Mouse (Mus musculus) lung, embryonic 14.5 days (tissue): ENCODE results near the gene Rtn1. TPM values are rescaled to one million over a fixed set of nuclear protein-coding genes. Genes with fewer than 3 reads are reported as not detected.

Experiments
- ATAC-seq: fragments of 200-750 bp; cut with Nextera tagmentation; 2 replicates; pipeline ENCODE4 v1.8.0; 2017; ENCODE audit warnings: mild to moderate bottlenecking, moderate TSS enrichment, moderate library complexity; ENCODE audit not compliant: insufficient read depth
- DNase-seq: peaks from one replicate; pipeline ENCODE4 v3.0.0-alpha.2; 2015
- H3K27ac ChIP-seq: fragments of 300-500 bp; sonication (generic); 2 replicates; pipeline ENCODE4 v1.5.1; 2014; ENCODE audit warnings: low read depth, mild to moderate bottlenecking, moderate library complexity
- H3K27me3 ChIP-seq: fragments of 300-500 bp; sonication (generic); 2 replicates; pipeline ENCODE4 v1.6.1; 2014; ENCODE audit warnings: low read length, control low read depth; ENCODE audit not compliant: insufficient read depth
- H3K36me3 ChIP-seq: fragments of 300-500 bp; sonication (generic); 2 replicates; pipeline ENCODE4 v1.6.1; 2014; ENCODE audit warnings: control low read depth; ENCODE audit not compliant: insufficient read depth
- H3K4me1 ChIP-seq: fragments of 300-500 bp; sonication (generic); 2 replicates; pipeline ENCODE4 v1.6.1; 2014; ENCODE audit warnings: antibody characterized with exemption, control low read depth; ENCODE audit not compliant: insufficient read depth
- H3K4me2 ChIP-seq: fragments of 300-500 bp; sonication (generic); 2 replicates; pipeline ENCODE4 v1.6.1; 2014; ENCODE audit warnings: mild to moderate bottlenecking
- H3K4me3 ChIP-seq: fragments of 300-500 bp; sonication (generic); 2 replicates; pipeline ENCODE4 v1.5.1; 2014; ENCODE audit warnings: low read depth, low read length
- H3K9ac ChIP-seq: fragments of 300-500 bp; sonication (generic); 2 replicates; pipeline ENCODE4 v1.6.1; 2014
- H3K9me3 ChIP-seq: fragments of 300-500 bp; sonication (generic); 2 replicates; pipeline ENCODE4 v1.6.1; 2016; ENCODE audit warnings: low read depth, low read length, control low read depth
- CTCF ChIP-seq: IDR thresholded peaks from 2 replicates; pipeline ENCODE4 v1.5.1; 2016; ENCODE audit warnings: antibody characterized with exemption, low read depth
- WGBS: fragments of 180-500 bp; shearing (Covaris S2); extraction: QIAGEN DNeasy Blood & Tissue Kit; methylation state at CpG from one replicate; pipeline ENCODE4 v1.1.7; 2014; 5-methylcytosine and 5-hydroxymethylcytosine counted together
- polyA plus RNA-seq: library from polyadenylated mRNA; unstranded; fragments of >200 nt; fragmentation: Nextera tagmentation; extraction: Ambion mirVana; gene quantifications from 2 replicates; pipeline ENCODE4 v1.2.1, GENCODE M21; 2014

The Rtn1 gene
- polyA plus RNA-seq, 1 experiment from 2014 or later: 9.4 TPM

DNA sequence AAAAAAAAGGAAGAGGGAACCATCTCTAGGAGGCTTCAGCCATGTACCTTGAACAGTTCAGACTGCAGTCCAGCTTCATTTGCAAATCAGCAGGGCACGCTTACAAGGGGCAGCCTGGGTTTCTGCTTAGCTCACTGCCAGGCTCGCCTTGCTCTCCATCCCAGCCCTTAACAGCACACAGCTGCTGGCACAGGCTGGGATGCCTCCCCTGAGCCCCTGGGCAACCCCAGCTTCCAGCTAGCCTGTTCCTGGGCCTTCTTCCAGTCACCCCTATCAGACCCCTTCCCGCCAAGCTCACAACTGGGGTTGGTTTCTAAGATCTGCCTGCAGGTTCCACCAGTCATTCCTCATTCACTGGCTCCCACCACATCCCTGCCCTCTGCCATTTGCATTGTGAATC, 155.8 kb downstream of the Rtn1 start:
- Histone ChIP-seq H3K27me3 (no peaks in the 10 kb centered on the region), H3K4me3 (no peak overlapping the region), H3K9ac (no peak overlapping the region), H3K9me3 (no peaks in the 10 kb centered on the region), H3K4me1 (no peaks in the 10 kb centered on the region), H3K27ac (no peak overlapping the region), H3K4me2 (no peak overlapping the region), H3K36me3 (no peaks in the 10 kb centered on the region)
- ATAC-seq: no peak
- no peak for TF ChIP-seq CTCF
- DNase-seq: no peak
- 75% methylated on average over 3 of the region's 3 CpGs for WGBS

DNA sequence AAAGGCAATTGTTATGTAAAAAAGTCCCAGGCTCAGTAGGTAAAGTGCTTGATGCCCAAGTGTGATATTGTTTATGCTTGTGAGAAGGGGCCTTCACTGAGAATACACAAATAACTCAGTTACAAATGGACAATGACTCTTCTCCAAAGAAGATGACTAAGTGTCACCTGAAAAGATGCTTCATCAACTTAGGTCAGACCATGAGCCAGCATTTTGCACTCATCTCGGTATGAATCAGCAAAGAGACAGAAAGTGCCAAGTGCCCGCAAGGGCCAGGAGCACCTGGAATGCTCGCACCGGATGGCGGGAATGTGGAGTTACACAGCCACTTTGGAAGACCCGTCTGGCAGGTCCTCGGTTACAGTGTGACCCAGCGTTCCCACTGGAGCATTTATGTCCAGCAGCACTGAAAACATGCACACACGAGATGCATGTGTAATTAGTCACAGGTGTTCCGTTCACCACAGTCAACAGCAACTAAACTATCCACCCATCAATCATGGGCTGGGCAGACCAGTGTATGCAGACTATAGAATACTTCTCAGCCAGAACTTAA, 156.9 kb downstream of the Rtn1 start:
- no peak for ATAC-seq
- Histone ChIP-seq H3K27ac (no peak overlapping the region), H3K4me2 (no peak overlapping the region), H3K9ac (no peak overlapping the region), H3K9me3 (no peaks in the 10 kb centered on the region), H3K27me3 (no peaks in the 10 kb centered on the region), H3K4me3 (no peak overlapping the region), H3K4me1 (no peaks in the 10 kb centered on the region), H3K36me3 (no peaks in the 10 kb centered on the region)
- no peak for TF ChIP-seq CTCF
- no peak for DNase-seq
- 59% methylated on average over 10 of the region's 10 CpGs for WGBS

DNA sequence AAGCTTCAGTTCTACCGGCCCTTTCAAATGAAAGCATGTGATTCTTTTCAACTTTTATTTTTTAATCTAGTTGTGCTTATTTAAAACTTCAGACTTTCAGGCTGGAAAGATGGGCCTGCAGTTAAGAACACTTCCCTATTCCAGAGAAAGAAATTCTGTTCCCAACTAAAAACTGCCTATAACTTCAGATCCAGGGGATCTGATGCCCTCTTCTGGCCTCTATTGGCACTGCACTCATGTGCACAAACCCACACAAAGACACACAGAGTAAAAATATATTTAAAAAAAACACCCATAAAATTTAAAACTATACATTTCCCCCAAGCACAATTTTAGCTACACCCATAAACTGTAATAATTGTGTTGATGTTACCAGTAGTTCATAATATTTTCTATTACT, 163.9 kb downstream of the Rtn1 start:
- H3K9ac ChIP-seq: no peak overlapping the region
- no peak overlapping the region for H3K4me3 ChIP-seq
- H3K27me3 ChIP-seq: no peaks in the 10 kb centered on the region
- no peak for DNase-seq
- no peaks in the 10 kb centered on the region for H3K9me3 ChIP-seq
- no peak for ATAC-seq
- no peak overlapping the region for H3K27ac ChIP-seq
- H3K36me3 ChIP-seq: no peaks in the 10 kb centered on the region
- WGBS: 90% methylated on average over 1 of the region's 1 CpGs
- H3K4me1 ChIP-seq: no peaks in the 10 kb centered on the region
- H3K4me2 ChIP-seq: no peak overlapping the region
- no peak for TF ChIP-seq CTCF

DNA sequence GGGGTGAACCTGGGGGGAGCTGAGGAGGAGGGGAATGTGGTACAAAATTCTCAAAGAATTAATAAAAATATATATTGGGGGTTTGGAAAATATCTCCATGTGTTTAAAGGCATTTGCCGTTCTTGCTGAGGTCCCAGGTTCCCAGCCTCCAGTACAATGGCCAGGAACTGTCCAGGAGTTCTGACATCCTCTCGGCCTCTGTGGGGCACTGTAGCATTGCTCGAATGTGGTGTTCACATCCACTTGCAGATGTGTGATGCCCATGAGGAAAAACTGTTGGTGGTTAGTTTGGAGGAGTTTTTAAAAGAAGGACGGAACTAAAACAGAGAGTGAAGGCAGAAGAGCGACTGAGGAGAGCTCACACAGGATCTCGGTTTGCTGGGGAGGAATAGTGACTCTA, 166.0 kb downstream of the Rtn1 start:
- Histone ChIP-seq H3K9ac (no peak overlapping the region), H3K27ac (no peak overlapping the region), H3K36me3 (no peaks in the 10 kb centered on the region), H3K4me1 (no peaks in the 10 kb centered on the region), H3K4me3 (no peak overlapping the region), H3K27me3 (peaks cover 5% of the 10 kb centered on the region; the same call in 1 of the 2 replicates), H3K4me2 (no peak overlapping the region), H3K9me3 (no peaks in the 10 kb centered on the region)
- DNase-seq (peak; percentile 61), ATAC-seq (no peak)
- WGBS: 53% methylated on average over 6 of the region's 6 CpGs
- peak; percentile 41; the same call in 1 of the 2 replicates for TF ChIP-seq CTCF

DNA sequence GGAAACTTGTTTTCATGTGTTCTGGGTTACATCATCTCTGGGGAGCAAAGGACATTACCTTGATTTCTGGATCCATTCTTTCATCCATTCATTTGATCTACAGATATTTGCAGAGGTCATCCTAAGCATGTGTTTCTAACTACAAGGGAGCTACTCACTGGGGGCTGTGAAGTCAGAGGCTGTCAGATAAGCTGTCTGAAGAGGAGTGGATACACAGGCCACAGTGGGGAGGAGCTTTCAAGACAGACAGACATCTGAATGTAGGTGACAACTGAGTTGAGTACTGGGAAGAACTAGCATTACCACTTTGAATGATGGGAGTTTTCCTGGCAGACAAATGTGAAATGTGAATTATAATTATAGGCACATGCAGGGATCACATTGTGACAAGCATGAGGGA, 168.3 kb downstream of the Rtn1 start:
- no peak overlapping the region for H3K4me2 ChIP-seq
- no peak for DNase-seq
- TF ChIP-seq CTCF: no peak
- ATAC-seq: no peak
- H3K9me3 ChIP-seq: no peaks in the 10 kb centered on the region
- H3K4me1 ChIP-seq: no peaks in the 10 kb centered on the region
- H3K36me3 ChIP-seq: no peaks in the 10 kb centered on the region
- no peak overlapping the region for H3K9ac ChIP-seq
- no peak overlapping the region for H3K27ac ChIP-seq
- H3K4me3 ChIP-seq: no peak overlapping the region
- H3K27me3 ChIP-seq: peaks cover 17% of the 10 kb centered on the region; the same call in 1 of the 2 replicates

DNA sequence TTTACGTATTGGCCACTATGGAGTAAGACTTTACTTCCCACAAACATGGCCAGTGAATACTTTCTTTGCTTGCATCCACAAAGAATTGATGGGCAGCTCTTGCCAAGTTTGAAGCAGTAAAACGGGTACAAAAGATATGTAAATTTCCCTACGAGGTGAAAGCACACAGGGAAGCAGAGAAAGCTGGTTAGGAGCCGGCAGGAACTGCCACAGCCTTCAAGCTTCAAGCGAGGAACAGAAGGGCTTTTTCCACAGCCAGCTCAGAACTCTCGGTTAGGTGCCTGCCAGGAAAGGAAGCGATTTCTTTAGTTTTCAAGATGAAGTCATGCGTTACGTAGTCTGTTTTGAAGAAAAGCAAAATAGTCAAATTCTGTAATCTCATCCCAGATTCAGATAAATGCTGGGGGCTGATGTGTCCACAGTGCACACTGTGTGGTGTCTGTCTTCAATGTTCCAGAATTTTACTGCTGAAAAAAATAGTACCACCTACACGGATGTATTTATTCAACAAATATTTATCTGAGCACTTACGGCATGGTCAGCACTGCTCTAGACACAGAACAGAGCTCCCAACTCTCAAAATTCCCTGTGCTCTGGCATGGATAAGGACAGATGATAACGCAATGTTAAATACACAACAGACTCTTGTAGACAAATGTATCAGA, 169.5 kb downstream of the Rtn1 start:
- Histone ChIP-seq H3K4me2 (no peak overlapping the region), H3K4me3 (no peak overlapping the region), H3K9ac (no peak overlapping the region), H3K4me1 (no peaks in the 10 kb centered on the region), H3K9me3 (no peaks in the 10 kb centered on the region), H3K36me3 (no peaks in the 10 kb centered on the region), H3K27me3 (peaks cover 17% of the 10 kb centered on the region; the same call in 1 of the 2 replicates), H3K27ac (no peak overlapping the region)
- TF ChIP-seq CTCF: no peak
- WGBS: 46% methylated on average over 12 of the region's 12 CpGs
- ATAC-seq (no peak), DNase-seq (no peak)

DNA sequence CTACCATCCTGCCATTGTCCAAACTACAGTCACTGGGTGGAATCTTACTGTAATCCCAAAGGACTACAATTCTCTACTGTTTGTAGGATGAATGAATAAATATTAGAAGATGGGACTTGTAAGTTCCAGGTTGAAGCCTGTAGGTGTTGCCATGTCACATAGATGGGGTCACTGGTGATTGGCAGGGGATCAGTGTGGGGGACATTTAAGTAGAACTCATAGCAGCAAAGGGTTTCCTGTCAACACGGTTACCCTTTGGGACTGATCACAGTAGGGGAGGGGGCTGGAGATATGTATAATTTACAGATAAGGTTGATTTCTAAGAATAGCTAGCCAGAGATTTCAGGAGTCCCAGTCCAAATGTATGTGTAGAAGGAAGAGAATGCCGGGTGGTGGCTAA, 171.6 kb downstream of the Rtn1 start:
- Histone ChIP-seq H3K9ac (no peak overlapping the region), H3K9me3 (no peaks in the 10 kb centered on the region), H3K4me2 (peak overlapping the region; percentile 92), H3K4me3 (peak overlapping the region; percentile 47; the same call in 1 of the 2 replicates), H3K27ac (no peak overlapping the region), H3K27me3 (peaks cover 17% of the 10 kb centered on the region; the same call in 1 of the 2 replicates), H3K36me3 (no peaks in the 10 kb centered on the region), H3K4me1 (no peaks in the 10 kb centered on the region)
- 63% methylated on average over 2 of the region's 2 CpGs for WGBS
- DNase-seq (no peak), ATAC-seq (no peak)
- TF ChIP-seq CTCF: no peak
